ENCODE assay signal across 8 mouse cellular contexts in the genomic region with DNA sequence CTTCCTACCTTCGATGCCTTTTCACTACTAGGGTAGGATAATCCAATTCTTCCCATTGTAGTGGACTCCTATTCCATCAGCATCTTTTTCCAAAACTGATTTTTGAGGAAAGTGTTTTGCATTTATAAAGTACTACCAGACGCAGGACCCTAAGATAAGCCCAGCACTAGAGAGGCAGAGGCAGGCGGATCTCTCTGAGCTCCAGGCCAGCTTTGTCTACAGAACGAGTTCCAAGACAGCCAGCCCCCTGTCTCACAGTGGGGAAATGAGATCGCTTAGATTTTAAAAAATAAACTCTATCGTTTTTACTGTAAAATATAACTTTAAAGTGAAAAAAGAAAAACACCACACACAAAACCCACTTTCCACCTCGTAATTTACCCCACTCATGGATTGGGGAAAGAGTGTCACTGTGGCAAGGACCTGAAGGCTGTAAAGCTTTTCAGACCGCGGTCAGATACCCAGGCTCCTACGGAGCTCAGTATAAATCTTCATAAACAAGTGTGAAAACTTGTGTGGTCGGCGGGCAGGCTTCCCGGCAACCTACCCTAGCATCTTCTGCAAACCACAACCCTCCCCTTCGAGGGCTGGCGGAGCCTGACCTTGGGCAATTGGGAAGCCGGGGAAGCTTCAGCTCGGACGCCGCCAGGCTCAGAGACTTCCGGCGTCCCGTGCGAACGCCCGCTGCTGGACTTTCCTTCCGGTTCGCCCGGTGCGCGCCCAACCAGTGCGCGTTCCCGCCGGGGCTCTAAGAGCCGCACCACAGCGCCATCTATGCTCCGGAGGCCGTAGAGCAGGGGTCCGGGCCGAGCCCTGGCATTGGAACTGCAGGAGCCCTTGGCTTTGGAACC. TPM values are rescaled to one million over a fixed set of nuclear protein-coding genes. Genes with fewer than 3 reads are reported as not detected.
DNase-seq lines count a peak whose midpoint lies in the region; TF ChIP-seq lines count a peak whose summit lies in the region.

A gene (minus strand): TSS at position 747 of the 851 bp plus-strand sequence.

- H3K27ac ChIP-seq in gastrocnemius, adult 2 months = peak within 1 kb of the TSS; percentile 93

- no peaks in the 10 kb centered on the region for H3K9me3 ChIP-seq in megakaryocyte, embryonic 14.5 days

- intact Hi-C loops in gastrocnemius, adult 2 months (cut with DNase I) = loop anchor here (1.0 to 10.0 kb wide), 4 partner anchors 91 to 447 kb away; a partner anchor contains a TSS

- H3K4me1 ChIP-seq in megakaryocyte, embryonic 14.5 days = peaks cover 24% of the 10 kb centered on the region

- H3K36me3 ChIP-seq in megakaryocyte, embryonic 14.5 days (replicated peaks; ENCODE audit: low read length) = no peaks in the 10 kb centered on the region

- peak within 1 kb of the TSS; percentile 85 for H3K4me3 ChIP-seq in gastrocnemius, adult 2 months
- peak within 1 kb of the TSS; percentile 93 for H3K4me3 ChIP-seq in megakaryocyte, embryonic 14.5 days (replicated peaks)

- H3K27me3 ChIP-seq in megakaryocyte, embryonic 14.5 days (replicated peaks) = no peaks in the 10 kb centered on the region

- peak; percentile 81 for DNase-seq in WW6 (ENCODE audit: low read depth, low spot score)
- peak; percentile 92 to 96 for DNase-seq in cerebellum, postnatal 4 days (ENCODE audit: low spot score in 2 of 2)
- DNase-seq in gastrocnemius, adult 2 months = peak; percentile 94
- peak; percentile 52 for DNase-seq in hindlimb bud, embryonic 11.5 days (ENCODE audit: extremely low spot score, low read depth, low spot score)
- peak; percentile 78 to 88 for DNase-seq in left cerebral cortex, adult 8-10 months (ENCODE audit: low spot score in 2 of 2)
- peak; percentile 91 to 93 for DNase-seq in right cerebral cortex, postnatal 10 days (ENCODE audit: low spot score in 2 of 2)
- peak; percentile 90 for DNase-seq in urinary bladder, postnatal 25 days (ENCODE audit: low spot score)

- peak; percentile 96 for TF ChIP-seq CTCF in gastrocnemius, adult 2 months (IDR thresholded peaks at IDR 0.05)

RNA-seq across cellular contexts. Expression of the gene that starts here (rescaled TPM):
- 10 to 100 TPM; 24.5 to 31.5 TPM for total RNA-seq in gastrocnemius, adult 2 months (2021)
- total RNA-seq in left cerebral cortex, adult 8-10 months (2022) = 10 to 100 TPM; 16.6 to 23.7 (median 21.4) TPM
- polyA plus RNA-seq in megakaryocyte, embryonic 14.5 days (2012; ENCODE audit: insufficient read depth, low replicate concordance) = 5.0 TPM in 1 of 2 replicates, not detected in the other

Comparison
In these comparisons a context has a peak if more than half of its experiments do, and no peak if none do; other contexts are left out.
1. Peak in every context shown above with its lines: DNase-seq, H3K4me3 ChIP-seq and H3K27ac ChIP-seq.